Mouse (Mus musculus): Measurements from ENCODE around the gene Ssr2. TPM values are rescaled to one million over a fixed set of nuclear protein-coding genes. Genes with fewer than 3 reads are reported as not detected.
A peak's percentile ranks its signal among the peaks of the same experiment; 100 is the strongest.

Ssr2 gene
- total RNA-seq, 1 experiment = 827 TPM

DNA sequence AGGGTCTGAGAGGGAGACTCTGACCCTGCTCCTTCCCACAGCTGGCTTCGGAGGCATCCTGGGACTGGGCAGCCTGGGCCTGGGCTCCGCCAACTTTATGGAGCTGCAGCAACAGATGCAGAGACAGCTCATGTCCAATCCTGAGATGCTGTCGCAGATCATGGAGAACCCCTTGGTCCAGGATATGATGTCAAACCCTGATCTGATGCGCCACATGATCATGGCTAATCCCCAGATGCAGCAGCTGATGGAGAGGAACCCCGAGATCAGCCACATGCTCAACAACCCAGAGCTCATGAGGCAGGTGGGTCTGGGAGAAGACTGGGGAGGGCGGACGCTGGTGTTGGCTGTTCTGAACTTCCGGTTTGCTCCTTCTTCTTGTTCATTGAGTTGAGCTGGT lies 19.1 kb upstream of the Ssr2 start:
- H3K9ac ChIP-seq (ENCODE audit: insufficient read depth, low read depth, low read length, poor library complexity, severe bottlenecking) = no peak overlapping the region
- peaks cover 1 to 14% of the 10 kb centered on the region in 2 experiments; a peak in 3 of 4 replicates for H3K4me1 ChIP-seq (ENCODE audit: control insufficient read depth in 2 of 2, insufficient read depth in 2 of 2, low read length in 2 of 2, poor library complexity in 1 of 2)
- no peak for TF ChIP-seq ZC3H11A (IDR thresholded peaks at IDR 0.05; ENCODE audit: borderline replicate concordance, low read depth, low read length)
- TF ChIP-seq CHD2 (IDR thresholded peaks at IDR 0.05; ENCODE audit: low read depth, low read length) = no peak
- no peak for TF ChIP-seq MAFK (IDR thresholded peaks at IDR 0.05; ENCODE audit: insufficient read depth, low read depth, low read length)
- TF ChIP-seq HCFC1 (IDR thresholded peaks at IDR 0.05; ENCODE audit: borderline replicate concordance, insufficient read depth, low read length) = no peak
- no peak for TF ChIP-seq ZNF384 (IDR thresholded peaks at IDR 0.05; ENCODE audit: low read depth, low read length)
- in situ Hi-C loops (cut with MboI; ENCODE audit: low sequenced_read_pairs in 2 of 2, unreplicated experiment in 2 of 2) = no loop called here
- no peaks in the 10 kb centered on the region for H3K9me3 ChIP-seq (ENCODE audit: control insufficient read depth, insufficient read depth, low read depth, low read length)
- H3K4me3 ChIP-seq (ENCODE audit: insufficient read depth in 1 of 2, low read depth in 1 of 2, low read length in 2 of 2, poor library complexity in 1 of 2, severe bottlenecking in 1 of 2) = no peak overlapping the region
- H3K36me3 ChIP-seq (ENCODE audit: control insufficient read depth, insufficient read depth, low read length, poor library complexity, severe bottlenecking) = peaks cover 44% of the 10 kb centered on the region
- no peak for DNase-seq (ENCODE audit: low read depth, low spot score)
- no peak overlapping the region for H3K27ac ChIP-seq (ENCODE audit: insufficient read depth, low read depth, low read length, poor library complexity, severe bottlenecking)

DNA sequence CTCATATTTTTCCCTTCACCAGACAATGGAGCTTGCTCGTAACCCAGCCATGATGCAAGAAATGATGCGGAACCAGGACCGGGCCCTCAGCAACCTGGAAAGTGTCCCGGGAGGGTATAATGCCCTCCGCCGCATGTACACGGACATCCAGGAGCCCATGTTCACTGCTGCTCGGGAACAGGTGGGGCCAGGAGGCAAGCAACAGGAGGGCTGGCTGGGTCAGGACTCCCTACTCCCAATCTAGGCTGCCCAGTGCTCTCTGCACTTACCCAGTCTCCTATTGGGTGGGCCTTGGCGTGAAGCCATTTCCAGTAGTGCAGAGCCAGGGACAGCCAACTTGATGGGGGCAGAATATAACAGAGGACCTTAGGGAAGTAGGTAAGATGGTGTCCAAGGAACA lies 16.1 kb upstream of the Ssr2 start:
- Histone ChIP-seq H3K4me3 (ENCODE audit: insufficient read depth in 1 of 2, low read depth in 1 of 2, low read length in 2 of 2, poor library complexity in 1 of 2, severe bottlenecking in 1 of 2) (no peak overlapping the region; a peak in 1 of 4 replicates), H3K9ac (ENCODE audit: insufficient read depth, low read depth, low read length, poor library complexity, severe bottlenecking) (peak overlapping the region; percentile 3; the same call in 1 of the 2 replicates), H3K9me3 (ENCODE audit: control insufficient read depth, insufficient read depth, low read depth, low read length) (no peaks in the 10 kb centered on the region), H3K4me1 (ENCODE audit: control insufficient read depth in 2 of 2, insufficient read depth in 2 of 2, low read length in 2 of 2, poor library complexity in 1 of 2) (peaks cover 5 to 33% of the 10 kb centered on the region in 2 experiments; a peak in 3 of 4 replicates), H3K27ac (ENCODE audit: insufficient read depth, low read depth, low read length, poor library complexity, severe bottlenecking) (no peak overlapping the region), H3K36me3 (ENCODE audit: control insufficient read depth, insufficient read depth, low read length, poor library complexity, severe bottlenecking) (peaks cover 69% of the 10 kb centered on the region)
- in situ Hi-C loops (cut with MboI; ENCODE audit: low sequenced_read_pairs in 2 of 2, unreplicated experiment in 2 of 2) = no loop called here
- no peak for DNase-seq (ENCODE audit: low read depth, low spot score)
- TF ChIP-seq HCFC1 (IDR thresholded peaks at IDR 0.05; ENCODE audit: borderline replicate concordance, insufficient read depth, low read length) (no peak), MAFK (IDR thresholded peaks at IDR 0.05; ENCODE audit: insufficient read depth, low read depth, low read length) (no peak), ZNF384 (IDR thresholded peaks at IDR 0.05; ENCODE audit: low read depth, low read length) (no peak), CHD2 (IDR thresholded peaks at IDR 0.05; ENCODE audit: low read depth, low read length) (no peak)

DNA sequence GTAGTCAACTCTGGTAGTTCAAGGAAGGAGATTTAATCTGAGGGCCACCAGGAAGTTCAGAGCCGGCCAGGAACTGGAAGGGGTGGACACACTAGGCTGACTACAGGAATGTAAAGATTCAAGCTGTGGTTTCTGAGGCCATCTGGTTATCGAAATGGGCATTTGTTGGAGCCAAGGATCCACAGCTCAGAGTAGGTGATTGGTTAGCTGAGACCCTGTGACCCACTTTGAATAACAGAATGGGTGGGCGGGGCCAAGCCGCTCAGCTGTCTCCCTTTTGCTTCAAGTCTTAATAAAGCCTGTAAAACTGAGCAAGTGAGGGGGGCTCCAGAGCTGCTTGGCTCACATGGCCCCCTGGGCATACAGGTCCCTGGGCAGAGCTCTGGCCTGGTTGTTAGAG lies 13.7 kb upstream of the Ssr2 start:
- H3K9me3 ChIP-seq (ENCODE audit: control insufficient read depth, insufficient read depth, low read depth, low read length) = no peaks in the 10 kb centered on the region
- peaks cover 71% of the 10 kb centered on the region for H3K36me3 ChIP-seq (ENCODE audit: control insufficient read depth, insufficient read depth, low read length, poor library complexity, severe bottlenecking)
- no peak for DNase-seq (ENCODE audit: low read depth, low spot score)
- H3K4me3 ChIP-seq (ENCODE audit: insufficient read depth in 1 of 2, low read depth in 1 of 2, low read length in 2 of 2, poor library complexity in 1 of 2, severe bottlenecking in 1 of 2) = no peak overlapping the region
- no peak for TF ChIP-seq MAFK (IDR thresholded peaks at IDR 0.05; ENCODE audit: insufficient read depth, low read depth, low read length)
- TF ChIP-seq CHD2 (IDR thresholded peaks at IDR 0.05; ENCODE audit: low read depth, low read length) = no peak
- TF ChIP-seq ZNF384 (IDR thresholded peaks at IDR 0.05; ENCODE audit: low read depth, low read length) = no peak
- no peak for TF ChIP-seq HCFC1 (IDR thresholded peaks at IDR 0.05; ENCODE audit: borderline replicate concordance, insufficient read depth, low read length)
- no peak for TF ChIP-seq ZC3H11A (IDR thresholded peaks at IDR 0.05; ENCODE audit: borderline replicate concordance, low read depth, low read length)
- peaks cover 5 to 31% of the 10 kb centered on the region in 2 experiments; a peak in 3 of 4 replicates for H3K4me1 ChIP-seq (ENCODE audit: control insufficient read depth in 2 of 2, insufficient read depth in 2 of 2, low read length in 2 of 2, poor library complexity in 1 of 2)
- H3K27ac ChIP-seq (ENCODE audit: insufficient read depth, low read depth, low read length, poor library complexity, severe bottlenecking) = no peak overlapping the region
- in situ Hi-C loops (cut with MboI; ENCODE audit: low sequenced_read_pairs in 2 of 2, unreplicated experiment in 2 of 2) = no loop called here
- H3K9ac ChIP-seq (ENCODE audit: insufficient read depth, low read depth, low read length, poor library complexity, severe bottlenecking) = peak overlapping the region; percentile 36

DNA sequence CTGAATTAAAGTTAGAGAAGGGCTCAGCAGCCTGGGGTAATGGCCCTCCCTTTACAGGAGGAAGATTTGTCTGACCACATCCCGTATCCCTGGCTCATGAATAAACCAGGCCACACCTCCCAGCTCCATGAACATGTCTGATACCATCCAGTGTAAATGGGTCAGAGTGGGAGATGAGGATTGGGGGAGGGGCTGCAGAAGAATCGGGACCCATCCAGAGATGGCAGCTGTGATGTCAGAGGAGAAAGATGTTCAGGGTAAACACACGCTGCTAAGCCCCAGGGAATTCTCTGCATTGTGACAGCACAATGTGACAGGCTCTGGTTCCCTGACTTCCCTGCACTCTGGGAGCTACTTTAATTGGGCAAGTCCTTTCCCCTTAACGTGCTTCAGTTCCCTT lies 12.2 kb upstream of the Ssr2 start:
- Histone ChIP-seq H3K9ac (ENCODE audit: insufficient read depth, low read depth, low read length, poor library complexity, severe bottlenecking) (no peak overlapping the region), H3K36me3 (ENCODE audit: control insufficient read depth, insufficient read depth, low read length, poor library complexity, severe bottlenecking) (peaks cover 71% of the 10 kb centered on the region), H3K27ac (ENCODE audit: insufficient read depth, low read depth, low read length, poor library complexity, severe bottlenecking) (no peak overlapping the region), H3K4me1 (ENCODE audit: control insufficient read depth in 2 of 2, insufficient read depth in 2 of 2, low read length in 2 of 2, poor library complexity in 1 of 2) (peaks cover 5 to 33% of the 10 kb centered on the region in 2 experiments; a peak in 3 of 4 replicates), H3K4me3 (ENCODE audit: insufficient read depth in 1 of 2, low read depth in 1 of 2, low read length in 2 of 2, poor library complexity in 1 of 2, severe bottlenecking in 1 of 2) (no peak overlapping the region), H3K9me3 (ENCODE audit: control insufficient read depth, insufficient read depth, low read depth, low read length) (no peaks in the 10 kb centered on the region)
- TF ChIP-seq MAFK (IDR thresholded peaks at IDR 0.05; ENCODE audit: insufficient read depth, low read depth, low read length) = no peak
- TF ChIP-seq HCFC1 (IDR thresholded peaks at IDR 0.05; ENCODE audit: borderline replicate concordance, insufficient read depth, low read length) = no peak
- no peak for TF ChIP-seq ZC3H11A (IDR thresholded peaks at IDR 0.05; ENCODE audit: borderline replicate concordance, low read depth, low read length)
- TF ChIP-seq ZNF384 (IDR thresholded peaks at IDR 0.05; ENCODE audit: low read depth, low read length) = no peak
- no peak for TF ChIP-seq CHD2 (IDR thresholded peaks at IDR 0.05; ENCODE audit: low read depth, low read length)
- in situ Hi-C loops (cut with MboI; ENCODE audit: low sequenced_read_pairs in 2 of 2, unreplicated experiment in 2 of 2) = no loop called here
- no peak for DNase-seq (ENCODE audit: low read depth, low spot score)

DNA sequence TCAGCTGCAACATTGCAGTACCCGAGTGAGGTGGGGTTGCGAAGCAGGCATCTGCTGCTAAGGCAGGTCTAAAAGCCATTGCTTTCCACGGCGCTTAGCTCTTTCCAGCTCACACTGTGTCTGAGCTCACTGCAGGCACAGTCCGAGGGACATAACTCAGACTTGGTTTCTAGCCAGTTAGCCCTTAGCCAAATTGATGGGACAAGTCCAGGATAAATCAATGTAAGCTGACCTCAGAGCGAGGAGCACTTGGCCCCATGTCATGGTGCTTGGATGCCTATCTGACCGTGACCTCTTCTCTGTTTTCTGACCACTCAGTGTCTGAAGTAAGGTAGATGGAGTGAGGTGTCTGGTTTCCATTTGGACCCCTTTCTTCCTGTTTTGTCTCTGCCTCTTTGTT lies 11.7 kb upstream of the Ssr2 start:
- no peak overlapping the region for H3K27ac ChIP-seq (ENCODE audit: insufficient read depth, low read depth, low read length, poor library complexity, severe bottlenecking)
- TF ChIP-seq HCFC1 (IDR thresholded peaks at IDR 0.05; ENCODE audit: borderline replicate concordance, insufficient read depth, low read length) (no peak), ZNF384 (IDR thresholded peaks at IDR 0.05; ENCODE audit: low read depth, low read length) (no peak), ZC3H11A (IDR thresholded peaks at IDR 0.05; ENCODE audit: borderline replicate concordance, low read depth, low read length) (no peak), CHD2 (IDR thresholded peaks at IDR 0.05; ENCODE audit: low read depth, low read length) (no peak), MAFK (IDR thresholded peaks at IDR 0.05; ENCODE audit: insufficient read depth, low read depth, low read length) (no peak)
- peaks cover 77% of the 10 kb centered on the region for H3K36me3 ChIP-seq (ENCODE audit: control insufficient read depth, insufficient read depth, low read length, poor library complexity, severe bottlenecking)
- H3K9ac ChIP-seq (ENCODE audit: insufficient read depth, low read depth, low read length, poor library complexity, severe bottlenecking) = no peak overlapping the region
- DNase-seq (ENCODE audit: low read depth, low spot score) = no peak
- H3K9me3 ChIP-seq (ENCODE audit: control insufficient read depth, insufficient read depth, low read depth, low read length) = no peaks in the 10 kb centered on the region
- peaks cover 5 to 33% of the 10 kb centered on the region in 2 experiments; a peak in 3 of 4 replicates for H3K4me1 ChIP-seq (ENCODE audit: control insufficient read depth in 2 of 2, insufficient read depth in 2 of 2, low read length in 2 of 2, poor library complexity in 1 of 2)
- H3K4me3 ChIP-seq (ENCODE audit: insufficient read depth in 1 of 2, low read depth in 1 of 2, low read length in 2 of 2, poor library complexity in 1 of 2, severe bottlenecking in 1 of 2) = no peak overlapping the region
- in situ Hi-C loops (cut with MboI; ENCODE audit: low sequenced_read_pairs in 2 of 2, unreplicated experiment in 2 of 2) = no loop called here

All from ES-E14 (cell line).